Mouse (Mus musculus) liver, embryonic 14.5 days (tissue): Measurements from ENCODE around the gene Plvap. TPM values are rescaled to one million over a fixed set of nuclear protein-coding genes. Genes with fewer than 3 reads are reported as not detected.
A peak's percentile ranks its signal among the peaks of the same experiment; 100 is the strongest.
"Not testable (repeated sequence)": the region's sequence is repeated elsewhere in the genome, so short reads cannot be mapped to it uniquely, and the experiment has no call there.

ENCODE experiments used
- ATAC-seq: fragments of 200-750 bp; cut with Nextera tagmentation; 2 replicates; pipeline ENCODE4 v1.8.0; 2017; ENCODE audit warnings: moderate number of reproducible peaks, mild to moderate bottlenecking, moderate library complexity; ENCODE audit not compliant: insufficient read depth
- DNase-seq, 3 experiments: peaks; one replicate each; pipeline ENCODE4 v3.0.0-alpha.2; 2012 to 2013; ENCODE audit warnings: low read depth in 3 of 3, low spot score in 3 of 3
- H3K27ac ChIP-seq: fragments of 300-500 bp; sonication (generic); 2 replicates; pipeline ENCODE4 v1.5.1; 2014; ENCODE audit warnings: moderate library complexity, mild to moderate bottlenecking, control low read depth, inconsistent platforms
- H3K27me3 ChIP-seq: fragments of 300-500 bp; sonication (generic); 2 replicates; pipeline ENCODE4 v1.6.1; 2014; ENCODE audit warnings: mild to moderate bottlenecking, low read length, moderate library complexity; ENCODE audit not compliant: control insufficient read depth, insufficient read depth
- H3K36me3 ChIP-seq: fragments of 300-500 bp; sonication (generic); replicated peaks from 2 replicates; pipeline ENCODE4 v1.6.1; 2014; ENCODE audit warnings: low read depth; ENCODE audit not compliant: control insufficient read depth, insufficient read depth
- H3K4me1 ChIP-seq, 2 experiments: fragments of 200-500 bp in 1 of 2; fragments of 300-500 bp in 1 of 2; sonication (generic) in 1 of 2; replicated peaks; 2 replicates each; pipeline ENCODE4 v1.6.1; 2012 to 2014; ENCODE audit warnings: antibody characterized with exemption in 1 of 2, inconsistent platforms in 1 of 2, low read length in 1 of 2; ENCODE audit not compliant: control insufficient read depth in 2 of 2, insufficient read depth in 2 of 2
- H3K4me2 ChIP-seq: fragments of 300-500 bp; sonication (generic); 2 replicates; pipeline ENCODE4 v1.6.1; 2014; ENCODE audit warnings: low read depth, mild to moderate bottlenecking, control low read depth, moderate library complexity
- H3K4me3 ChIP-seq, 2 experiments: fragments of 200-500 bp in 1 of 2; fragments of 300-500 bp in 1 of 2; sonication (generic) in 1 of 2; 2 replicates each; pipeline ENCODE4 v1.5.1; 2012 to 2014; ENCODE audit warnings: low read depth in 2 of 2, low read length in 2 of 2, mild to moderate bottlenecking in 2 of 2, control low read depth in 1 of 2, inconsistent platforms in 1 of 2, moderate library complexity in 1 of 2; ENCODE audit not compliant: insufficient read depth in 1 of 2
- H3K9ac ChIP-seq: fragments of 300-500 bp; sonication (generic); replicated peaks from 2 replicates; pipeline ENCODE4 v1.6.1; 2014; ENCODE audit warnings: mild to moderate bottlenecking, control low read depth, moderate library complexity
- H3K9me3 ChIP-seq: fragments of 300-500 bp; sonication (generic); 2 replicates; pipeline ENCODE4 v1.6.1; 2016; ENCODE audit warnings: low read length, mixed read lengths; ENCODE audit not compliant: control insufficient read depth
- CTCF ChIP-seq: IDR thresholded peaks from 2 replicates; pipeline ENCODE4 v1.5.1; 2016; ENCODE audit warnings: antibody characterized with exemption, low read depth, control low read depth
- EP300 ChIP-seq: IDR thresholded peaks from 2 replicates; pipeline ENCODE4 v1.6.1; 2016; ENCODE audit warnings: antibody characterized with exemption, low read depth
- WGBS: fragments of 180-500 bp; shearing (Covaris S2); extraction: QIAGEN DNeasy Blood & Tissue Kit; methylation state at CpG from one replicate; pipeline ENCODE4 v1.1.7; 2014; ENCODE audit not compliant: insufficient replicate concordance; 5-methylcytosine and 5-hydroxymethylcytosine counted together
- polyA plus RNA-seq, 2 experiments: library from polyadenylated mRNA; depleted of rRNA in 1 of 2; stranded (reverse) in 1 of 2; unstranded in 1 of 2; fragments of >200 nt; fragmentation: Nextera tagmentation in 1 of 2; extraction: Ambion mirVana in 1 of 2; gene quantifications; 2 replicates each; pipeline versions ENCODE4 v1.2.1 to v1.2.3; 2012 to 2014

The Plvap gene
- polyA plus RNA-seq, 2 experiments = 15.9 to 16.8 TPM

- DNase-seq (peak; percentile 88 to 92 (median 88)), ATAC-seq (peak; percentile 88)
- H3K4me1 ChIP-seq = peaks cover 8% of the 10 kb centered on the region in 2 experiments
- H3K9ac ChIP-seq = peak within 1 kb of the TSS; percentile 78
- H3K4me2 ChIP-seq = peak within 1 kb of the TSS; percentile 65
- peak within 1 kb of the TSS; percentile 69 to 79 for H3K4me3 ChIP-seq
- H3K9me3 ChIP-seq = no peaks in the 10 kb centered on the region
- WGBS = 2% methylated on average over 37 of the region's 37 CpGs
- peak within 1 kb of the TSS; percentile 55 for H3K27ac ChIP-seq
- H3K36me3 ChIP-seq = no peaks in the 10 kb centered on the region
- no peaks in the 10 kb centered on the region for H3K27me3 ChIP-seq
- TF ChIP-seq EP300 (no peak), CTCF (peak; percentile 35)
Measured at GRCm38 (mm10) chr8:71537028-71537867, 25.7 kb upstream of the Plvap start, which contains the start of gene Bst2. Gene Bst2, minus strand, starts transcription at chr8:71537456.

GRCm38 (mm10) chr8:71535663-71536062 lies 24.1 kb upstream of the Plvap start:
- Histone ChIP-seq H3K4me1 (peaks cover 8% of the 10 kb centered on the region in 2 experiments), H3K4me3 (no peak overlapping the region), H3K9me3 (no peaks in the 10 kb centered on the region), H3K27ac (no peak overlapping the region), H3K4me2 (peak overlapping the region; percentile 65; the same call in 1 of the 2 replicates), H3K27me3 (no peaks in the 10 kb centered on the region), H3K9ac (no peak overlapping the region), H3K36me3 (no peaks in the 10 kb centered on the region)
- TF ChIP-seq CTCF (no peak), EP300 (no peak)
- 63% methylated on average over 5 of the region's 5 CpGs for WGBS
- ATAC-seq (no peak), DNase-seq (no peak)

GRCm38 (mm10) chr8:71534263-71534810 lies 22.8 kb upstream of the Plvap start:
- no peaks in the 10 kb centered on the region for H3K27me3 ChIP-seq

GRCm38 (mm10) chr8:71530735-71531467 lies 19.3 kb upstream of the Plvap start:
- peak; percentile 43; the same call in 1 of the 2 replicates for TF ChIP-seq CTCF
- ATAC-seq, DNase-seq, H3K9ac ChIP-seq, H3K27me3 ChIP-seq, H3K4me1 ChIP-seq, H3K9me3 ChIP-seq, H3K36me3 ChIP-seq, H3K4me3 ChIP-seq, H3K4me2 ChIP-seq, H3K27ac ChIP-seq: not testable (repeated sequence)
- 51% methylated on average over 5 of the region's 12 CpGs for WGBS

More at GRCm38 (mm10) chr8:71534263-71534810, 22.8 kb upstream of the Plvap start:
- Histone ChIP-seq H3K36me3 (no peaks in the 10 kb centered on the region), H3K4me3 (no peak overlapping the region), H3K9ac (no peak overlapping the region), H3K4me1 (peaks cover 8% of the 10 kb centered on the region in 2 experiments), H3K27ac (no peak overlapping the region), H3K4me2 (no peak overlapping the region), H3K9me3 (no peaks in the 10 kb centered on the region)
- TF ChIP-seq EP300 = no peak
- TF ChIP-seq CTCF = peak; percentile 15; the same call in 1 of the 2 replicates
- ATAC-seq (no peak), DNase-seq (no peak)
- 51% methylated on average over 3 of the region's 3 CpGs for WGBS
